Mouse (Mus musculus): ENCODE measurements around the gene Zfp367. TPM values are rescaled to one million over a fixed set of nuclear protein-coding genes. Genes with fewer than 3 reads are reported as not detected.

Zfp367 gene
- polyA plus RNA-seq, 1 experiment from 2014 or later, result 10.8 TPM

GRCm38 (mm10) chr13:64088057-64088456, 64.9 kb downstream of the Zfp367 start:
- no peak overlapping the region for H3K27ac ChIP-seq (ENCODE audit: low read length)
- WGBS, result 87% methylated on average over 7 of the region's 7 CpGs
- H3K4me3 ChIP-seq (replicated peaks; ENCODE audit: low read length), result no peak overlapping the region
- H3K36me3 ChIP-seq (ENCODE audit: control insufficient read depth, insufficient read depth), result no peaks in the 10 kb centered on the region
- H3K27me3 ChIP-seq (replicated peaks; ENCODE audit: control insufficient read depth, insufficient read depth, low read length), result no peaks in the 10 kb centered on the region
- H3K4me1 ChIP-seq (replicated peaks; ENCODE audit: control insufficient read depth, insufficient read depth, low read length), result no peaks in the 10 kb centered on the region
- H3K9ac ChIP-seq (replicated peaks; ENCODE audit: low read depth, low read length), result no peak overlapping the region
- no peaks in the 10 kb centered on the region for H3K9me3 ChIP-seq (ENCODE audit: control insufficient read depth, low read length)
- ATAC-seq, result no peak
- no peak overlapping the region for H3K4me2 ChIP-seq (ENCODE audit: low read length)

GRCm38 (mm10) chr13:64086036-64086435, 67.0 kb downstream of the Zfp367 start:
- no peak for ATAC-seq
- no peaks in the 10 kb centered on the region for H3K9me3 ChIP-seq (ENCODE audit: control insufficient read depth, low read length)

GRCm38 (mm10) chr13:64083331-64083730, 69.7 kb downstream of the Zfp367 start:
- Histone ChIP-seq H3K36me3 (ENCODE audit: control insufficient read depth, insufficient read depth) (no peaks in the 10 kb centered on the region), H3K27me3 (replicated peaks; ENCODE audit: control insufficient read depth, insufficient read depth, low read length) (no peaks in the 10 kb centered on the region), H3K4me2 (ENCODE audit: low read length) (no peak overlapping the region), H3K4me3 (replicated peaks; ENCODE audit: low read length) (no peak overlapping the region), H3K4me1 (replicated peaks; ENCODE audit: control insufficient read depth, insufficient read depth, low read length) (peaks cover 6% of the 10 kb centered on the region), H3K27ac (ENCODE audit: low read length) (no peak overlapping the region), H3K9me3 (ENCODE audit: control insufficient read depth, low read length) (no peaks in the 10 kb centered on the region), H3K9ac (replicated peaks; ENCODE audit: low read depth, low read length) (no peak overlapping the region)
- WGBS, result 91% methylated on average over 3 of the region's 3 CpGs
- ATAC-seq, result no peak

More at GRCm38 (mm10) chr13:64086036-64086435, 67.0 kb downstream of the Zfp367 start:
- peaks cover 6% of the 10 kb centered on the region for H3K4me1 ChIP-seq (replicated peaks; ENCODE audit: control insufficient read depth, insufficient read depth, low read length)
- 67% methylated on average over 5 of the region's 5 CpGs for WGBS
- H3K36me3 ChIP-seq (ENCODE audit: control insufficient read depth, insufficient read depth), result no peaks in the 10 kb centered on the region
- H3K27ac ChIP-seq (ENCODE audit: low read length), result no peak overlapping the region
- no peak overlapping the region for H3K9ac ChIP-seq (replicated peaks; ENCODE audit: low read depth, low read length)
- H3K4me3 ChIP-seq (replicated peaks; ENCODE audit: low read length), result no peak overlapping the region
- H3K27me3 ChIP-seq (replicated peaks; ENCODE audit: control insufficient read depth, insufficient read depth, low read length), result no peaks in the 10 kb centered on the region
- H3K4me2 ChIP-seq (ENCODE audit: low read length), result no peak overlapping the region

Other genes starting within 250 kb of the Zfp367 start
- not detected in 2 replicates for gene Hsd17b3, start 64.0 kb downstream of the Zfp367 start, polyA plus RNA-seq (2015; fragmentation: Nextera tagmentation; extraction: Ambion mirVana)
- 0.46 and 0.86 TPM in 2 replicates for gene Slc35d2, start 23.8 kb downstream of the Zfp367 start, polyA plus RNA-seq (2015; fragmentation: Nextera tagmentation; extraction: Ambion mirVana)
- gene Habp4, start 8.6 kb upstream of the Zfp367 start, polyA plus RNA-seq (2015; fragmentation: Nextera tagmentation; extraction: Ambion mirVana), result 15.9 and 18.1 TPM in 2 replicates
- 1.7 and 2.9 TPM in 2 replicates for gene Cdc14b, start 122.1 kb upstream of the Zfp367 start, polyA plus RNA-seq (2015; fragmentation: Nextera tagmentation; extraction: Ambion mirVana)
- gene Aaed1, start 159.5 kb upstream of the Zfp367 start, polyA plus RNA-seq (2015; fragmentation: Nextera tagmentation; extraction: Ambion mirVana), result 8.2 and 8.7 TPM in 2 replicates
- gene Ctsl, start 217.7 kb upstream of the Zfp367 start, polyA plus RNA-seq (2015; fragmentation: Nextera tagmentation; extraction: Ambion mirVana), result 114 and 117 TPM in 2 replicates

Measured in forebrain, embryonic 16.5 days (tissue).